Mouse (Mus musculus): ENCODE data around the gene Smyd4.

DNA sequence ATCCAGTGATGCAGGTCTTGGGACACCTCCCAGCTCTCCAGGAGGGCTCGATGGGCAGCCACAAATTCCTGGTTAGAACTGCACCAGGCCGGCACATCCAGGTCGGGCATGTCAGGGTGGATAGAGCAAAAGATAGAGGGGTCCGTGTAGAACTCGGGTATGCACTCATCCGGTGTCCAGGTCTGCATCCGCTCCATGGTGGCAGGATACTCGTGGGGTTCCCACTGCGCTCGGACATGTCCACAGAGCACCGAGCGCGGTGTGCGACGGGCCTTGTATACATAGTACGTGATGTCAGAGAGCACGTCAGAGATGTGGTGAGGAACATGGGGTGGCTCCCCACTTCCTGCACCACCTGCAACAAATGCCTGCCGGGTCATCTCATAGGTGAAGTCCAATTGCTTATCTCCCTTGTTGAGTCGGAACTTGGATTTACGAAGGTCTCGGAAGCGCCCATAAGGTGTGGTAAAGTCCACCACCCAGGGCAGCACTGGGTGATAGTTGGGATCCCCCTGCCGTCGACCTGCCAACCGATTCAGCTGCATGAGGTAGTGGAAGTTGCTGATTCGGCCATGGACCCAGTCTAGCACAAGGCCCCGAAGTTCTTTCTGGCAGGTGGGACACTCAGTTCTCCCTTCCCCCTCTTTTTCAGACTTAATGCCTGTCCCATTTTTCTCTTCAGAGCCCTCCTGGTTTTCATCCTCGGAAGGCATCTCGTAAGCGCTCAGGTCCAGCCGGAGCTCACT is 104.8 kb downstream of the Smyd4 start:
- TF ChIP-seq CTCF (conservative IDR thresholded peaks at IDR 0.05; ENCODE audit: insufficient read depth, insufficient read length, low read depth, low read length) (no peak), POLR2A (IDR thresholded peaks at IDR 0.05; ENCODE audit: low read depth, low read length) (no peak)

All from kidney, adult 2 months (tissue).